Mouse (Mus musculus) lung, adult 2 months (tissue): ENCODE measurements around the gene Fam83f. TPM values are rescaled to one million over a fixed set of nuclear protein-coding genes. Genes with fewer than 3 reads are reported as not detected.

ENCODE experiments used
- DNase-seq: peaks from one replicate; pipeline ENCODE4 v3.0.0; 2022
- H3K4me1 ChIP-seq: fragments of 200-500 bp; 2 replicates; pipeline ENCODE4 v1.6.1; 2011; ENCODE audit warnings: low read length; ENCODE audit not compliant: control insufficient read depth, insufficient read depth
- H3K4me3 ChIP-seq: fragments of 200-500 bp; replicated peaks from 2 replicates; pipeline ENCODE3; 2011; ENCODE audit warnings: low read depth, mild to moderate bottlenecking, control low read depth, low read length; ENCODE audit errors: extremely low read depth
- CTCF ChIP-seq: fragments of 200-500 bp; IDR thresholded peaks from 2 replicates; pipeline ENCODE4 v1.5.1; 2011; ENCODE audit warnings: mild to moderate bottlenecking, low read length, control low read depth; ENCODE audit not compliant: insufficient read depth
- POLR2A ChIP-seq: fragments of 200-500 bp; IDR thresholded peaks from 2 replicates; pipeline ENCODE4 v1.6.1; 2011; ENCODE audit warnings: low read depth, mild to moderate bottlenecking, control low read depth, low read length, borderline replicate concordance; ENCODE audit errors: extremely low read depth
- WGBS: fragments of 180-500 bp; shearing (Covaris S2); methylation state at CpG from one replicate; pipeline ENCODE4 v1.1.7; 2018; 5-methylcytosine and 5-hydroxymethylcytosine counted together
- polyA plus RNA-seq: library from polyadenylated mRNA; depleted of rRNA; stranded (reverse); fragments of >200 nt; gene quantifications from 2 replicates; pipeline ENCODE4 v1.2.3, GENCODE M21; 2012; rRNA removed

The Fam83f gene
- polyA plus RNA-seq, 1 experiment = 2.2 TPM

DNA sequence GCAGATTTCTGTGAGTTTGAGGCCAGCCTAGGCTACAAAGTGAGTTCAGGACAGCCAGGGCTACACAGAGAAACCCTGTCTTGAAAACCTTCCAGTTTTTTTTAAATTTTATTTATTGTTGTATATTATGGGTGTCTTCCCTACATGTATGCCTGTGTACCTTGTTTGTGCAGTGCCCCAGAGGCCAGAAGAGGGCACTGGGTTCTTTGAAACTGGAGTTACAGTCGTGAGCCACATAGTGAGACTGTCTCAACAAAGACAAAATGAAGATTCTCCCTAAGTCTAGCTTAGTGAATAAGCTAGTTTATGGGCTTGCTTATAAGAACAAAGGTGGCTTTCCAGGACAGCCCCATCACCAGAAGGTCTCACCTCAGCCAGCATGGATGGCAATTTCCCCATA lies 64.9 kb downstream of the Fam83f start:
- WGBS = 61% methylated on average over 1 of the region's 1 CpGs
- no peak for TF ChIP-seq CTCF
- no peak for TF ChIP-seq POLR2A
- Histone ChIP-seq H3K4me3 (no peak overlapping the region), H3K4me1 (peaks cover 14% of the 10 kb centered on the region)
- DNase-seq = no peak

DNA sequence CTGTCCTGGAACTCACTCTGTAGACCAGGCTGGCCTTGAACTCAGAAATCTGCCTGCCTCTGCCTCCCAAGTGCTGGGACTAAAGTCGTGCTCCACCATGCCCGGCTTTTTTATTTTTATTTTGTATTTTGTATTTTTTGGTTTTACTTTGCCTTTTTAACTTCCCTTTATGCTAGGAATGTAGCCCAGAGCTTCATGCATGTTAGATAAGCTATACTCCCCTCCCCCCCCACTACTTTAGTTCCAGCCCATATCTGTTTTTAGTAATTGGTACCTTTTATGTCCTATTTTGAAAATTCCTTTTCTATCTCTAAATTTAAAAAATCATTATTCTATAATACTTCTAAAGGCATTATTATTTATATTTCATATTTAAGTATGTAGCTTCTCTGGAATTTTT lies 66.6 kb downstream of the Fam83f start:
- no peak for DNase-seq
- Histone ChIP-seq H3K4me1 (peaks cover 21% of the 10 kb centered on the region), H3K4me3 (no peak overlapping the region)
- 85% methylated on average over 2 of the region's 2 CpGs for WGBS
- no peak for TF ChIP-seq POLR2A
- no peak for TF ChIP-seq CTCF

DNA sequence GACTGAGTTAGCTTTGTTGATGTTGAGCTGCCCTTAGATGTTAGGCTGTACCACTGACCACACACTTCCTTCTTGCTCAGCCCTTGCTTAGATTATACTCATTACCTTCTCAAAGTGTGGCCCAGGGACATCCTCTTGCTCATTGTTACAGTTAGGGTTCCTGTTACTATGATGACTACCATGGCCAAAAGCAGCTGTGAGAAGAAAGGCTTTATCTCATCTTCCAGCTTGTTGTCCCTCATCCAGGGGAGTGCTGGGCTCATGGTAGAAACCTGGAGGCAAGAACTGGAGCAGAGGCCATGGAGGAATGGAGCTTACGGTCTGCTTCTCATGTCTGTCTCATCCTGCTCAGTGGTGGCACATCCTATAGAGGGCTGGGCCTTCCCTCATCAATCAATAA lies 68.3 kb downstream of the Fam83f start:
- 100% methylated on average over 1 of the region's 1 CpGs for WGBS
- Histone ChIP-seq H3K4me3 (no peak overlapping the region), H3K4me1 (peaks cover 21% of the 10 kb centered on the region)
- no peak for TF ChIP-seq POLR2A
- no peak for TF ChIP-seq CTCF
- DNase-seq = no peak

DNA sequence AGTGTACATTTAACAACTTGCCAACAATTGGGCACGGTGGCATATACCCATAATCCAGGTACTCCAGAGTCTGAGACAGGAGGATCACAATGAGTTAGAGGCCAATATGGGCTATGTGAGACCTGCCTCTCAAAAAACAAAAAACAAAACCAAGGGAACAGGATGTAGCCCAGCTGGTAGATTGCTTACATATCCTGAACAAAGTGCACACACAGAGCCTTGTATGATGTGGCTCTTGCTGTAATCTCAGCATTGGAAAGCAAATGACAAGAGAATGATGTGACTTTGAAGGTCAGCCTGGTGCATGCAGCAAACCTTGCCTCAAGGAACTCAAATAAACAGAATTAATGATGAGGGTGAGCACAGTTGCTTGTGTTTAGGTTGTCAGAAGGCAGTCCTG lies 70.2 kb downstream of the Fam83f start:
- Histone ChIP-seq H3K4me1 (peaks cover 17% of the 10 kb centered on the region), H3K4me3 (no peak overlapping the region)
- TF ChIP-seq CTCF (no peak), POLR2A (no peak)
- DNase-seq = no peak
- WGBS = 63% methylated on average over 1 of the region's 1 CpGs

DNA sequence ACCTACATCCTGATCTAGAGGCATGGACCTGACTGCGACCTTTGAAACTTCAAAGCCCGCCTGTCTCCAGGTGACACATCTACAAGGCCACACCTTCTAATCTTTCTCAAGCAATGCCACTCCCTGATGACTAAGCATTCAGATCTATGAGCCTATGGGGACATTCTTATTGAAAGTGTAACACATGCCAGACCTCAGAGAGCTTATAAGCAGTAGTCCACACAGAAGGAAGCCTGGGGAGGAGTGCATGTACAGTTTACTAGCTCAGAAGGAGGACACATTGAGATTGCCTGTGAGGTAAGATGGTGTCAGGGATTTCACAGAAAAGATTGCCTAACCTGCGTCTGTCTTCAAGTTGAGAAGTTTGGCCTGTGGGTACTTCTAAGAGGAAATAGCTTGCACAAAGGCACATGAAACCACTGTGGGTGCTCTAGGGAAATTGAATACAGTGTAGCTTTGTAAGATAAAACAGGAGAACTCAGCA lies 71.4 kb downstream of the Fam83f start:
- WGBS = 68% methylated on average over 3 of the region's 3 CpGs
- Histone ChIP-seq H3K4me3 (no peak overlapping the region), H3K4me1 (peaks cover 17% of the 10 kb centered on the region)
- TF ChIP-seq POLR2A (no peak), CTCF (no peak)
- no peak for DNase-seq

DNA sequence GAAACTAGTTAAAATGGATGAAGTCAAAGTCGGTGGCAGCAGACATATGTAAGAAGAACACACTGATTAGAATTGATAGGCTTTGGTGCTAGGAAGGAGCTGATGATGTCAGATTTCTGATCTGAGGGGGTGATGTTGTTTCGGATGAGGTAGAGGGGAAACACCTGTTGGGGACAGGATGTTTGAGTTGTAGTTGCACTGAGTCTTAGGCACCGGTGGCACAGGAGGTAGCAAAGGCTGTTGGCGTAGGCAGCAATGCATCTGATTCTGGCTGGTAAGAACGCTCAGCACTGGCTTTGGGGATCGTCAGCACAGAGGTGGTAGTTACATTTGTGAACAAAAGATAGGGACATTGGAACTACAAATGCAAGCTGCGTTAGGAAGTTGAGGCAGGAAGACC lies 72.0 kb downstream of the Fam83f start:
- TF ChIP-seq CTCF (no peak), POLR2A (no peak)
- no peak overlapping the region for H3K4me3 ChIP-seq
- 71% methylated on average over 7 of the region's 7 CpGs for WGBS
- H3K4me1 ChIP-seq = peaks cover 17% of the 10 kb centered on the region
- DNase-seq = no peak

DNA sequence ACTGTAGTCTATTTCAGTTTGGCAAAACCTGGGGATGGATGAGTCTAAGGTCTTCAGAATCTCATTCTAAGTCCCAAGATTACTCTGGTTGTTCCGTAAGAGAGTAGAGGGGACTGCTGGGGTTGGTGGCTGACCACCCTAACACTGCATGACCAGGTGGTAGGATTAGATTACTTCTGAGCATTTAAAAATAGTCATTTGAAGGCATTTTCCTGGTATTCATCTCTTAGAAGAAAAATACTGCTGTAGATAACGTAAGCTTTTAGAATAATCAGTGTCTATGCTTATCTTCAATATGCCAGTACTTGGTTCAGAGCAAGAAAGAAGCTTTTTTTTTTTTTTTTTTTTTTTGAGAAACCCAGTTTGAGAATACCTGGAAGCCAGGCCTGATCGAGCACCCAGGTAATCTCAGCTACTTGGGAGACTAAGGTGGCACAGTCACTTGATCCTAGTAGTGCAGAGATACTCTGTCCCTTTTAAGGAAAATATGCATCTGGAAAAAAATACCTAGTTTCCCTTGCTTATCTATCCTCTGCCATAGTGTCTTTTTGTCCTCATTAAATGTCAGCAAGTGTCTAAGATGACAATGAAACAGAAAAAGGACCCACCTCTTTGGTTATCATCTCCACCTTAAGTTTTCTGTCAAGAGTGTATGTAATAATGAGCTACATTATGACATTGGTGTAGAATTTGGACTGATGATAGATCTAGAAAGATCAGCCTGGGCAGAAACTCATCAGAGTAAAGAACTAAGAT lies 73.2 kb downstream of the Fam83f start:
- Histone ChIP-seq H3K4me3 (no peak overlapping the region), H3K4me1 (peaks cover 10% of the 10 kb centered on the region)
- DNase-seq = no peak
- TF ChIP-seq POLR2A = no peak
- no peak for TF ChIP-seq CTCF
- WGBS = 90% methylated on average over 3 of the region's 3 CpGs

DNA sequence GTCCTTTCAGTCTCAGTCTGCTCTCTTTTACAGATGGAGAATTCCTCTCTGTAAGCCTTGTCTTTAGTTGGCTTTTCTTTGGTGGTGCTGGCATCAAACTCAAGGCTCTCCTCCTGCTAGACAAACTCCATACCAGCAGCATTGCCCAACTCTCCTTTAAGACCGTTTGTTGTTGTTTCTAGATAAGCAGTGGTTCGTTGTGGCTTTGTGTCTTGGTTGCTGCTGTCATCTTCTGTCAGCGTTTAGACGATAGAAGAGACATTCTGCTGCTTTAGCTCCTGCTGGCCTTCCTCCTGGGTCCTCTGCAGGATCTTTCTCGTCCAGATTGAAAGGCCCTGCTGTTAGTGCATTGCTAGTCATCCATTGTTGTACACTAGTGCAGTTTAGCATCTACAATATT lies 77.3 kb downstream of the Fam83f start:
- WGBS = 39% methylated on average over 5 of the region's 5 CpGs

More for the DNA sequence above, 77.3 kb downstream of the Fam83f start:
- H3K4me1 ChIP-seq = peaks cover 3% of the 10 kb centered on the region; the same call in 1 of the 2 replicates
- no peak for DNase-seq
- no peak overlapping the region for H3K4me3 ChIP-seq
- TF ChIP-seq CTCF = no peak

Other genes with a start within 250 kb of the Fam83f start
- gene Enthd1, start 106.7 kb upstream of the Fam83f start, polyA plus RNA-seq = not detected in 2 replicates
- 5.3 and 7.3 TPM in 2 replicates for gene Grap2, start 99.3 kb upstream of the Fam83f start, polyA plus RNA-seq
- 16.6 TPM in 2 replicates for gene Tnrc6b, start 39.5 kb downstream of the Fam83f start, polyA plus RNA-seq